Mouse (Mus musculus) brain, embryonic 14.5 days (tissue): Measurements from ENCODE around the gene Nid1. TPM values are rescaled to one million over a fixed set of nuclear protein-coding genes. Genes with fewer than 3 reads are reported as not detected.

Source experiments
- DNase-seq: peaks from one replicate; pipeline ENCODE4 v3.0.0-alpha.2; 2011; ENCODE audit warnings: low read depth
- CTCF ChIP-seq: fragments of 200-500 bp; IDR thresholded peaks from 2 replicates; pipeline ENCODE4 v1.5.1; 2012; ENCODE audit warnings: inconsistent platforms, mild to moderate bottlenecking, moderate library complexity, borderline replicate concordance; ENCODE audit not compliant: insufficient read depth, insufficient read length; ENCODE audit errors: extremely low read depth
- POLR2A ChIP-seq: fragments of 200-500 bp; IDR thresholded peaks from 2 replicates; pipeline ENCODE4 v1.6.1; 2012; ENCODE audit warnings: mild to moderate bottlenecking, inconsistent platforms, borderline replicate concordance; ENCODE audit not compliant: poor library complexity, insufficient read depth, insufficient read length, severe bottlenecking; ENCODE audit errors: extremely low read depth
- polyA plus RNA-seq: library from polyadenylated mRNA; depleted of rRNA; stranded (reverse); fragments of >200 nt; gene quantifications from 2 replicates; pipeline ENCODE4 v1.2.3, GENCODE M21; 2012

Nid1 gene
- polyA plus RNA-seq, 1 experiment, result 73.2 TPM

- DNase-seq, result no peak
- TF ChIP-seq POLR2A (no peak), CTCF (no peak)
Measured at GRCm38 (mm10) chr13:13476568-13476967, 39.2 kb downstream of the Nid1 start.

DNA sequence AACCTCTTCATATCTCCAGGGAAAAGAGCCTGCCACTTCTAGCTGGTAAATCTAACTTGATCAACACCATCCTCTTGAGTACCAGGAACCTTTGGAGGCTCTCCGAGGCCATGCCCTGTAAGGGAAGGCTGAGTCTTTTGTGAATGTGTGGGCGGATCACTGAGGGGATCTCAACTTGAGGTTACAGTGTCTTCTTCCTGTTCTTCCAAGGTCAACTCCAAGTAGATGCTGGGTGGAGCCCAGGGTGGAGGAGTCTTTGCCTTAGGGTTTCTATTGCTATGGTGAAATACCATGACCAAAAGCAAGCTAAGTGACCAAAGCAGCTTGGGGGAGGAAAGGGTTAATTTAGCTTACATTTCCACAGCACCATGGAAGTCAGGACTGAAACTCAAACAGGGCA is 39.7 kb downstream of the Nid1 start:
- TF ChIP-seq CTCF, result no peak
- TF ChIP-seq POLR2A, result no peak
- DNase-seq, result no peak

- DNase-seq, result peak; percentile 12
- no peak for TF ChIP-seq POLR2A
- no peak for TF ChIP-seq CTCF
Measured at GRCm38 (mm10) chr13:13479986-13480385, 42.6 kb downstream of the Nid1 start.

DNA sequence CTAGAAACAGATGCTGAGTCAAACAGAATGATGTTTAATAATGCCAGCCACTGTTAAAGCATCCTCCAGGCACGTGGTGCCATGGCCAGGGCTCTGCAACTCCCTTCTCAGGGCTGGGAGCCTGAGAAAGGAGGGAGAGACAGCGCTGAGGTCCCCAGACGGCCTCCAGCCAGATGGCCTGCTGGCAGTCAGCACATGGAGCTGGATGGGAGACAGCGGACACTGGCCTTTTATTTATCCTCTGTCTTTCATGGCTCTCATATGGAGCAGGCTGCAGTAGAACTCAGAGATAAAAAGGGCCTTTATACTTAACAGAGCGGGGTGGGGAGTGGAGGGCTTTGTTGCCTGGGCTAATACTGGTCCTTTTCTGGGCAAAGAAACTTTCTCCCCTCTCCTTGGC is 43.7 kb downstream of the Nid1 start:
- TF ChIP-seq POLR2A, result no peak
- no peak for TF ChIP-seq CTCF
- peak; percentile 74 for DNase-seq

- TF ChIP-seq CTCF, result no peak
- no peak for TF ChIP-seq POLR2A
- peak; percentile 43 for DNase-seq
Measured at GRCm38 (mm10) chr13:13481875-13482674, 44.7 kb downstream of the Nid1 start.

- TF ChIP-seq CTCF (no peak), POLR2A (no peak)
Measured at GRCm38 (mm10) chr13:13484351-13484751, 47.0 kb downstream of the Nid1 start.

GRCm38 (mm10) chr13:13484883-13485282 is 47.5 kb downstream of the Nid1 start:
- TF ChIP-seq CTCF (no peak), POLR2A (no peak)
- DNase-seq, result no peak

More at GRCm38 (mm10) chr13:13484351-13484751, 47.0 kb downstream of the Nid1 start:
- DNase-seq, result no peak

DNA sequence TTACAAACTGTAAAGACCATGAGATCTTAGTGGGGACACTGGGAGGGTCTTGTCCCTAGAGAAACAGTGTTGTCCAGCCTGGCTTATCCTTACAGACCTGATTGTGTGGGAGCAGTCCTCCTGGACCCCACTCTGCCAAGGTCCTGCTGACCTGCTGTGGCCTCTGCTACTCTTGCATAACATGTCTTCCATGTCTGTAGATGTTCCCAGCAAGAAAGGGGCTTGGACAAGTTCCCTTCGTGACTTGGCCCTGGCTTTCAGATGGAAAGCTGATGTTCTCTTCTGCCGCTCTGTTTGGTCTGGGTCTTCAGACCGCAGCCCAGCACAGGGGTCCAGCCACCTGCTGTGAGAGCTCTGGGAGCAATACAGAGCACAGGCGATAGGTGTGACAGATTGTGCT is 48.3 kb downstream of the Nid1 start:
- no peak for DNase-seq
- no peak for TF ChIP-seq POLR2A
- TF ChIP-seq CTCF, result no peak

GRCm38 (mm10) chr13:13487851-13488250 is 50.5 kb downstream of the Nid1 start:
- TF ChIP-seq CTCF (no peak), POLR2A (no peak)
- DNase-seq, result no peak

DNA sequence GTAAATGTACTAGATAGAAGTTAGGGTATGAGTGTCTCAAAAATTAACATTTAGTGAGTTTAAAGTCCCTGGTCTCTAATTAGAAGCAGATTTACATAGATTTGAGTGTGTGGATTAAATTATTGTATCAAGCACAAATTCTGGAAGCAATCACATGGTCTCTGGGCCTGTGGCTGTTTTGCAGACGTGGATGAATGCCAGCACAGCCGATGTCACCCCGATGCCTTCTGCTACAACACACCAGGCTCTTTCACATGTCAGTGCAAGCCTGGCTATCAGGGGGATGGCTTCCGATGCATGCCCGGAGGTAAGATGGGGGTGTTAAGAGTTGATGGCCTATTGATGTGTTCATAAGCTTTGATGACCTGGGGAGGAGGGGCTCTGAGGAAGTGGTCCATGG is 52.5 kb downstream of the Nid1 start:
- peak; percentile 15 for DNase-seq

DNA sequence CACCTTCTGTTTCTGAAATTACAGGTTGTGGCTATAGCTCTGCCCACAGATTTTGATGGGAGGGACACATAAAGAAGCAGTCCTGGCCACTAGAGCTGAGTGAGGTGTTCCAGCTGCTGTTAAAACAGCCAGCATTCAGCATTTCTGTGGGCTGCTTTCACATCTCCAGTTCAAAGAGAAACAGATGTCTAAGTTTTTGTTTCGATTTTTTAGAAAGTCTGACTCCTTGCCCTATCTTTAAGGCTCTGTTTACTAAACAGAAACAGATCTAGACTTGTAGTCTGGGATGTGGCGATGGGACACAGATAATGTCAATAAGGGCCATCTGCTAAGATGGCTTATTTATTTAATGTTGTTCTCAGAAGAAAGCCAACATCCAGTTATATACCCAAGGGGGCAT is 54.8 kb downstream of the Nid1 start:
- no peak for DNase-seq
- TF ChIP-seq POLR2A (no peak), CTCF (no peak)

More for the DNA sequence above, 52.5 kb downstream of the Nid1 start:
- no peak for TF ChIP-seq CTCF
- no peak for TF ChIP-seq POLR2A

DNA sequence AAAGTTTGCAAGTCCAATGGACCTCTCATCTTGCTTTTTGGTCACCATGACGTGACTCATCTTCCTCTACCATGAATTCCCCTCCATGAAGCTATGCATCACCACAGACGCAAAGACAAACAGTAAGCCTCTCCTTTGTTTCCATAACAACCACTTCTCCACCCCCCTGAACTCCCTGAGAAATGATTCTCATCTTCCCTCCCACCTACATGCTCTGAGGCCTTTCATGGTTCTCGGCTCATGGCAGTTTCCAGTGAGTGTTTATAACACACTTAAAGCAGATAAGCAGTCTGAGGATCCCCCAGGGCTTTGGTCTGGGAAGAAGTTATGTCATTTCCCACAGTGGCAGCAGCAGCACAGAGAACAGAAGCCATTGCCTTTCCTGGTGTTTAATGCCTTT is 56.2 kb downstream of the Nid1 start:
- DNase-seq, result peak; percentile 7
- TF ChIP-seq CTCF, result no peak
- TF ChIP-seq POLR2A, result no peak
